Mouse (Mus musculus) MEL (cell line): Measurements from ENCODE around the gene Ppox.

Source experiments
- CTCF ChIP-seq, 3 experiments: IDR thresholded peaks in 2 of 3; conservative IDR thresholded peaks in 1 of 3; 2 replicates each; pipeline ENCODE4 v1.5.1; 2011 to 2012; ENCODE audit warnings: low read length in 3 of 3, low read depth in 2 of 3, mild to moderate bottlenecking in 2 of 3, improper control_type of control experiment in 1 of 3, inconsistent platforms in 1 of 3, mixed read lengths in 1 of 3, moderate library complexity in 1 of 3; ENCODE audit not compliant: control insufficient read depth in 1 of 3, insufficient read depth in 1 of 3, poor library complexity in 1 of 3, severe bottlenecking in 1 of 3
- E2F4 ChIP-seq: IDR thresholded peaks from 2 replicates; pipeline ENCODE4 v1.6.1; 2011; ENCODE audit warnings: low read depth, low read length, improper control_type of control experiment, borderline replicate concordance
- EP300 ChIP-seq, 2 experiments: IDR thresholded peaks; 2 replicates each; pipeline ENCODE4 v1.6.1; 2011; ENCODE audit warnings: improper control_type of control experiment in 2 of 2, low read length in 2 of 2, low read depth in 1 of 2, mild to moderate bottlenecking in 1 of 2
- JUND ChIP-seq: IDR thresholded peaks from 2 replicates; pipeline ENCODE4 v1.6.1; 2011; ENCODE audit warnings: low read depth, mild to moderate bottlenecking, improper control_type of control experiment, low read length
- MEF2A ChIP-seq: IDR thresholded peaks from 2 replicates; pipeline ENCODE4 v1.6.1; 2014; ENCODE audit warnings: low read depth, mild to moderate bottlenecking, inconsistent platforms, low read length, improper control_type of control experiment; ENCODE audit not compliant: poor library complexity, insufficient replicate concordance, severe bottlenecking; ENCODE audit errors: extremely low read depth
- MYC ChIP-seq: IDR thresholded peaks from 2 replicates; pipeline ENCODE4 v1.6.1; 2011; ENCODE audit warnings: low read depth, mild to moderate bottlenecking, low read length, improper control_type of control experiment, moderate library complexity
- POLR2A ChIP-seq, 2 experiments: IDR thresholded peaks; 2 replicates each; pipeline ENCODE4 v1.6.1; 2011 to 2012; ENCODE audit warnings: low read length in 2 of 2, mild to moderate bottlenecking in 2 of 2, control low read depth in 1 of 2, improper control_type of control experiment in 1 of 2, low read depth in 1 of 2, moderate library complexity in 1 of 2; ENCODE audit not compliant: control insufficient read depth in 1 of 2, insufficient read depth in 1 of 2, poor library complexity in 1 of 2
- RAD21 ChIP-seq: IDR thresholded peaks from 2 replicates; pipeline ENCODE4 v1.6.1; 2011; ENCODE audit warnings: mild to moderate bottlenecking, low read depth, low read length, improper control_type of control experiment
- TBP ChIP-seq: IDR thresholded peaks from 2 replicates; pipeline ENCODE4 v1.8.0; 2011; ENCODE audit warnings: low read depth, low read length, improper control_type of control experiment
- USF1 ChIP-seq: IDR thresholded peaks from 2 replicates; pipeline ENCODE4 v1.6.1; 2014; ENCODE audit warnings: low read depth, mild to moderate bottlenecking, inconsistent platforms, low read length, improper control_type of control experiment, moderate library complexity
- ZC3H11A ChIP-seq: IDR thresholded peaks from 2 replicates; pipeline ENCODE4 v1.6.1; 2012; ENCODE audit warnings: low read depth, mild to moderate bottlenecking, inconsistent platforms, low read length, improper control_type of control experiment

- TF ChIP-seq JUND (no peak), MEF2A (no peak), POLR2A (IDR thresholded peaks at IDR 0.05; ENCODE audit: control insufficient read depth in 1 of 2, insufficient read depth in 1 of 2, low read depth in 1 of 2, low read length in 2 of 2, poor library complexity in 1 of 2) (no peak), RAD21 (no peak), E2F4 (no peak), CTCF (IDR thresholded peaks at IDR 0.05 in 2 of 3, conservative IDR thresholded peaks at IDR 0.05 in 1 of 3; ENCODE audit: control insufficient read depth in 1 of 3, insufficient read depth in 1 of 3, low read depth in 2 of 3, low read length in 3 of 3, poor library complexity in 1 of 3, severe bottlenecking in 1 of 3) (no peak), TBP (no peak), ZC3H11A (no peak), MYC (no peak), EP300 (IDR thresholded peaks at IDR 0.05; ENCODE audit: low read depth in 1 of 2, low read length in 2 of 2) (no peak), USF1 (no peak)
Measured at GRCm38 (mm10) chr1:171309321-171309720, 28.3 kb upstream of the Ppox start.
